Mouse (Mus musculus) right cerebral cortex, postnatal 36 days (tissue): ENCODE results near the gene Stoml1.

Experiments used
- DNase-seq, 2 experiments: peaks; one replicate each; pipeline ENCODE4 v3.0.0; 2022; ENCODE audit warnings: low spot score in 2 of 2, mixed read lengths in 1 of 2

The Stoml1 gene

DNA sequence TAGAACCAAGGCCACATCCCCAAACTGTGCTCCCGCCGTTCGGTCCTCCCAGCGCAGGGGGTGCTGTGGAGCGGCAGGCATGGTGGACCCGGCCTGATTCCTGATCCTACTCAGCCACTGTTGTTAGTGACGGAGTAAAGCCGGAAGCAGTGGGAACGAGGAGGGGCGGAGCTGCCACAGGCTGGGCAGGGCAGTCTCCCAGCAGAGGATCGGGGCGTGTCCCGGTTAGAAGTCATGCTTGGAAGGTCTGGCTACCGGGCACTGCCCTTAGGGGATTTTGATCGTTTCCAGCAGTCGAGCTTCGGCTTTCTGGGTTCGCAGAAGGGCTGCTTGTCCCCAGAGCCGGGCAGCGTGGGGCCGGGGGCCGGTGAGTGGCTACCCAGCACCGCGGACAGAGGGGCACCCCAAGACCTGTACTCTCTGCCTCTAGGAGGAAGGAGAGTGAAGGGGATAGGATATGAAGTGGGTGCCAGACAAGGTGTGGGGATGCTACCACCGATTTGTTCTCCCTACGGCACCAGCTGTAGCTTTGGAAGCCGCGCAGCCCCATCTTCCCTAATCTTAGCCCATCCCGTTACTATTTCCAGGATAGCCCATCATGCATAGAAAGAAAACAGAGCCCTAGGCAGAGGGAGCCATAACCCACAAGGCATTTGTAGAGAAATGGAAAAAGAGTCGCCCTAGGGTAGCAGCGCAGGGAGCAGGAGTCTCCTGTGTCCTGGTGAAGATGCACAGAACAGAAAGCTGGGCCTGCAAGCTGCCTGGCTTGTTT is at the start of gene Stoml1:
Gene Stoml1 (plus strand): TSS at position 132 of the 772 bp plus-strand sequence.
- peak; percentile 87 to 90 for DNase-seq

DNA sequence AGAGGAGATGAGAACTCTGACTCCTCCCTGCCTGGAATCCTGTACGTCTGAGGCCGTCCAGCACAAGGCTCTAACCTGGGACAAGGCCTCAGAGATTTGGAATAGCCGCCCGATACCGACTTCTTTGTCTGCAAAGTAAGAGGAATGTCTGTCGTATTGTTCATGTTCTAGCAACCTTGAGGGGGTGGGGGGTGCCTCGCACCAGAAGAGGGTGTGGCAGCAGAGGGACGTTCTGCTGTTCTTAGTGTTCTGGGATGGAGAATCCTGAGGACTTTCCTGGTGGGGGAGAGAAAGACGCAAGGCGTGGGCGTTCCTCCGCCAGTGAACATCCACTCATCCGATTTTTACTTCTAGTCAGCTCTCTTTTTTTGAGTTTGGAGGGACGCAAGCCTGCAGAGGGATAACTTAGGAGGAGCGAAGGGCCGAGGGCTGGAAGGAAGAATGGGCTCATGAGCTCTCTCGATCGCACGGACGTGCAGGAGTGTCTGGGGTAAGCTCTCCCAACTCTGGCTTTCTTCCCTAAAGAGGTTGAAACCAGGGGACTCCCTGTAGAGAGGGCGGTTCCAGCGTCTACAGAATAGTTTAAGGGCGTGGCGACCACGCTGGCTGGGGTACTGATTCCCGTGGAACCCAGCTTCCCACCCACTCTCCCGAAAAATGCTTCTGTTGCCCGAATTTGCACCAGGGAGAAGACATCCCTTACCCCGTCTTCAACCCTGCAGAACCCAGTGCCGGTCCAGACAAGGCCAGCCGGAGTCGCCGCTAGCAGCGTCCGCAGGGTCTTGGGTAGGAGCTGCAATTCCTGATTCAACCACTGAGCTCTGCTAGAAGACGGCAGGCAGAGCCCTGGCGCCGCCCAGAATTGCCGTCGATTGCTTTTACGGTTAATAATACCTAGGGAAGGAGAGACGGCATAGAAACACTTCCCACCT is 49.2 kb upstream of the Stoml1 start, which contains the start of the genes Islr and Islr2:
Gene Islr (minus strand): TSS at position 791 of the 932 bp plus-strand sequence.
Gene Islr2 (minus strand): TSS at position 804 of the 932 bp plus-strand sequence.
- peak in 1 of 2 experiments; percentile 41 for DNase-seq

DNA sequence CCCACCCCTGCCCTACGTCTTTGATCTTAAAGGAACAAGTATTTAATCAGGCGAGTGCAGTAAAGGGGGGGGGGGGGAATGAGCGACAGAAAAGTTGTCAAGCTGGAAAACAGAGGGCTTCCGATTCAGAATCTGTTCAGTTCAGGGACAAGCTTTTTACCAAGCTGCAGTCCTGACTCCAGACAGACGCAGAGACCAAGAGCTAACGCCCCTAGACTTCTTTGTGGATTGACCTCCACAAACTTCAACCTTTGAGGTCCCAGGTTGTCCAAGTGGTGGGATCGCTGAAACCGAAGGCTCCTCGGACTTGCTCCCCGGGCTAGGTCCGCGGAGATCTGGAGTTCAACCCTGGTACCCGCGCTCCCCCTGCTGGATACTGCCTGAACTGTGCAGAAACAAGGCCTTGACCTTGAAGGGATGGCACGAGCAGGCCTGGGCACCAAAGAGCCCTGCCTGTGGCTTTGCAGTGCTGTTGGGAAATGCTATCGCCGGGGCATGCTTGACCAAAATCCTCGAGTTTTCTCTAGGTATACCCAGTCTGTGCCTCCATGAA is 48.4 kb upstream of the Stoml1 start:
- DNase-seq, result peak in 1 of 2 experiments; percentile 70

DNA sequence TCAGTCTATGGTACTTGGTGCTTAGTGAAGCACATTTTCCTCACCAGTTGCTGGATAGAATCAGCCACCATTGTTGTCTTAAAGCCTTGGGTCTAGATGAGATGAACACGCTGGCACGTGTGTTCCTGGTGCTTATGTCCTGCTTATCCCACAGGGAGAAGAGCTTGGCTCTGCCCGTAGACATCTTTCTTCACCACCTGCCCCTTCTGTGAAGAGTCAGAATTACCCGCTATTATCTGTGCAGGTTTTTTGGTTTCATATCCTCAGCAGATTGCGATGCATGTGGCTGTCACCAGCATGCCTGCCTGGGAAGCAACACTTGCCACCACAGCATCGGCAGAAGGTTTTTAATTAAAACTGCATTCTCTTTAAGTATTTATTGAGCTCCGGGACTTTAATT is 47.0 kb upstream of the Stoml1 start:
- DNase-seq, result no peak

DNA sequence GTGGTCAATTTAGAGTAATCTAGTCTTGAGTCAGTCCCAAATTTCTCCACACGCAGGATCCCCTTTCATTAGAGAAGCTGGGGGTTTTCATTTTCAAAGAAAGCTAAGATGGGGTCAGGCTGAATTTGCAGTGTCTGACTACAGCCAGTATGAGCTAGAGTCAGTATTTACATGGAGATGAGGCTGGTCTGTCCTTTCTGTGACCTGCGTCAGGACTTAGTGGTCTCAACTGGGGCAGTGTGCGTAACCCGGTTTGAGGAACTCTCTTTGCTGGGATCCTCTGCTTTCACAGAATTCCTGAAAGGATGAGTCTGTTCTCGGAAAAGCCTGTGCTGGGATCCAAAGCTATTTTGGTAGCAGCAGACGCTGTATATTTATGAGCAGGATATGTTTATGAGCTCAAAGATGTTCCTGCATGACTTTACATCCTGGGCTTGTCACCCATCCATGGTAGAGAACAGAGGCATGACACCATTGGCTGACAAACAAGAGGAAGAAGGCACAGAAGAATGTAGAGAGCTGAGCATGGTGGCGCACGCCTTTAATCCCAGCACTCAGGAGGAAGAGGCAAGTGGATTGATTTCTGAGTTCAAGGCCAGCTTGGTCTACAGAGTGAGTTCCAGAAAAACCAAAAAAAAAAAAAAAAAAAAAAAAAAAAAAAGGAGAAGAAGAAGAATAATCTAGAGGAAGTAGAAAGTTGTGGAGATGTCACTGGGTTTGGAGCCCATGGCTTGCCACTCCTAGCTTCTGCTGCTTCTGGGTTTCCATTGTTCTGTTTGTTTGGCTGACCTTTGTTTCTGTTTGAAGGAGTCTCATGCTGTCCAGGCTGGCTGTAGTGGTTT is 43.3 kb upstream of the Stoml1 start:
- peak in 1 of 2 experiments; percentile 32 for DNase-seq

DNA sequence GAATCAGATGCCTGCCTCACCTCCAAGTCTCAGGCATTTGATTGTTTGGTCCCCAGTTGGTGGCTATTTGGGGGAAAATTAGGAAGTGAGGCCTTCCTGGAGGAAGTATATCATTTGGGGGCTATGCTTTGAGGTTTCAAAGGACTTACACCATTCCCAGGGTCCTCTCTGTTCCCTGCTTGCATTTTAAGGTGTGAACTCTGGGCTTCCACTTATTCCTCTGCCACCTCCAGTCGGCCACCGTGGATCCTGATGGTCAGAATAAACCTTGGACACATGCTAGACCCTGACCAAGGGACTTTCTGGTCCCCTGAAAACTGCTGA is 42.7 kb upstream of the Stoml1 start:
- no peak for DNase-seq

DNA sequence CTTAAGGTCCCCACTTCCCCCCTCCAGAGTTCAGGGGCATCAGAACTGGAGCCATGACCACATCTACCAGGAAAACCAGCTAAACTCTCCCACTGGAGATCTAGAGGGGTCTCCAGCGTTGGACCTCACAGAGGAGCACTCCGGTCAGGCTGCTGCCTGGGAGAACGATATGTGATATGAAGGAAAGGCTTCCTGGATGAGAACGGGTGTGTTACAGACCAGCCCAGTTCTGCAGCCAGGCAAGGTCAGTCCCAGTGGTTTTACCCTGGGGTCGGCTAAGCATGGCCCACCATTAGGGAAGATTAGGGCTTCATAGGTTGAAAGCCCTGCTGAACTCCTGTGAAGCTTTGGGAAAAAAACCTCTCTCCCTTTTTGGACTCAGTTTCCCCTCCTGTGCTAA is 39.6 kb upstream of the Stoml1 start:
- no peak for DNase-seq

DNA sequence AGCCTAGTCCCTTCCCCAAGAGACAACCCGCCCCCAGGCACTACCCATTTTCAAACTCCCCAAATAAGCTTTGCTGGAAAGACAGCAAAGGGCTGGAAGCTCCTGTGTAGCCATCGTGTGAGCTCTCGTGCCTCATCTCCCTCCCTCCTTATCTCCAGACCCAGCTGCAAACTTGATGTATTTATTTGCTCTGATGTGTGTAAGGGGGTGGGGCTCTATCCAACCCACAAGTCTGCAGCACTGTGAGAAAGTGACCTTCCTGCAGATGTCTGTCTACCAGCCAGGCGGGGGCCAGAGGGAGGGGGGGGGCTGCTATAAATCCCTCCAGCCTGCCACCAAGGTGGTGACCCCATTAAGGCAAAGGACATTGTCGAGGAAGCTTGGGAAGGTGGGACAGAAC is 39.1 kb upstream of the Stoml1 start:
- DNase-seq, result no peak

DNA sequence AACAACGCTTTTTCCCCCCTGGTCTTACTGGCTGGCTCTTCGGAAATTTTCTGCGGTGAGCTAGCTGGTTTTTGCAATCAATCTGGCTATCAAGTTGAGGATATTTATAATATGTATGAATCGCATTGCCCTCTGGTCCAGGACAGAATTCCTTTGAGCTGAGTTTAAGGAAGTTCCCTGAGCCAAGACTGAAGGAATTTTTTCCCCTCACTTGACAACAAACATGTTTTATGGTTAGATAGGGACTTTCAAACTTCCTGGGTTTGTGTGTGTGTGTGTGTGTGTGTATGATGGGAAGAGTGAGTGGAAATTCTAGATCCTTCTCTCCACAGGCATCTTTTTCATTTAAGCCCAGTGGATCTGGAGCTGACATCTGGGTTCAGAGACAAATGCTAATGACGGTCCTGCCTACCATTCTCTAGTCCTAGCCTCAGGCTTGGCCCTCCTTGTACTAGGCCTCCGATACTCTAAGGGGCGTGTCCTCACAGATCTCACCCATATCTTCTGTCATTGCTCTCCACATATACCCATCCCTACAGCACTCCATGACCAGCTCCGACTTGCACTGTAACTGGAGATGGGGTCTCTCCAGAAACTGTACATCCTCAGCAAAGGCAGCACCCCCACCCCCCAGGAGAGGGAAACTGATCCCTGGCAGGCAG is 38.3 kb upstream of the Stoml1 start:
- no peak for DNase-seq

DNA sequence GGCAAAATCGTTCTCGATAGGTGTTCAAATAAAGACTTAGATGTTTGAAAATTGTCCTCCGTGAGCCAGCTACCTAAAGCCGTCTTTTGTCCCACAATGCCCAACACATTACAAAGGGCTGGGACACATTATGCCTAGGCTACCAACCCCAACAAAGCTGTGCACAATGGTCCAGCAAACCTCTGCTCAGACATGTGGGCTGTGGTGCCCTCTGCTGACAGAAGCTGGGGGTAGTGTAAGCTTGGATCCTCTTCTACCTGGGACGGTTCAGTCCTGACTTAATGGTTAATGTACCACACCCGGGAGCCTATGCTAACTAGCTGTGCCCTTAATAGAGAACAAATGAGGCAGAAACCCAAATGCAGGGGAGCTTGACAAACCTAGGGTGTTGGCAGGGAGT is 36.6 kb upstream of the Stoml1 start:
- no peak for DNase-seq

DNA sequence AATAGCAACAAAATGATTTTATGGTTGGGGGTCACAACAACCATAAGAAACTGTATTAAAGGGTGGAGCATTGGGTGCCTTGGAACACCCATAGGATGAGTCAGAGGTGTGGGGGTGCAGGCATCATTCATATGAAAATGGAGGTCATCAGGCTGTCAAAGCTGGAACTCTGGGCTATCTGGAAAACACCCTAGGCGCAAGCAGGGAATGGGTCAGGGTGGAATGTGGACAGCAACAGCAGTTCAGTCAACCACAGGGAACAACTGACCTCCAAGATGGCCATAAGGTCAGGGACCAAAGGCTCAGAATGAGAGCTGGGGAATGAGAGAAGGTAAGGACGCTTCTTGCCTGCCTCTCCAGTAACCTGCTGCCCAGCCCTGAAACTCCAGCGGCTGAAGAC is 34.4 kb upstream of the Stoml1 start:
- no peak for DNase-seq

DNA sequence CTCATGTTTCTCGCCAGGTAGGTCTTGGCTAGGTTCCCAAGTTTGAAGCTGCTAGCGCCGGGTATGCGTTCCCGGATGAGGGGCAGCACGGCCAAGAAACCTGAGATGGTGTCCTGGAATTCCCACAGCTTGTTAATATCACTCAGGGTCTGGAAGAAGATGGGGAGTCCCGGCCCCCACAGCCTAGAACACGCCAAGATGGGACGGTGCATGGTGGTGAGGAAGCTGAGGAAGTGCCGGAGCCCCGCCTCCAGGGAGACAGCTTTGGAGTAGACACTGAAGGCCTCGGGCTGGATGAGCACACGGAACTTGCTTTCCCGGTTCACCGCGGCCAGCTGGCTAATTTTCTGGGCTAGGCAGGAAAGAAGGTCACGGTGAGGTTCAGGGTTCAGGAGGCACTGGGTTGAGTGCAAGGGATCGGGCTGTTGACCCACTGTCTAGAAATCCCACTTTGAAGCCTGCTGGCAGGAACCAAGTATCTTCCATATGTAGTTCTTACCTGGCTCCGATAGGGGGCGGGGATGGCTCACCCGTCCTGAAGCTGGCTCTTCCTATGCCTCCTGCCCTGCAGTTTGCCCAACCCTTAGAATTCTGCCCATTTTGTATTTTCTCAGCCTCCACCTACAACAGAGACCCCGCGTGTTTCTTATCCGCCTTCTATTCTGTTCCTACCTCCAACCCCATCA is 32.6 kb upstream of the Stoml1 start:
- DNase-seq, result no peak

DNA sequence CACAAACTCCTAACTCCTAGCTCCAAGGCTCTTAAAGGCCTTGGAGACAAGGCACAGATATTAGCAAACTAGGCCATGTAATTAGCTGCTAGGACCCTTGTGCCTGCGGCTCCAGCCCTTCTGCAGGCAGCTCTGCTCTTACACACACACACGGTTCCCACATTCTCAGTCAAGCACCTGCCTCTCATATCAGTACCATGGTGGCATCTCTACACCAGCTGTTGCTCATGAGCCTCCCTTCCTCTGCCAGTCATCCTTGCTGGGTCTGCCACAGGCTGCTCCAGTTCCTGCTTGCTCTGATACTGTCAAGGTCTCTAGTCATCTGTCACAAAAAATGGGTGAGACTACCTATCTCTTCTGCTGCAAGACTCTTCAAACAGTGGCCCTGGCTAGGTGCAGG is 28.6 kb upstream of the Stoml1 start:
- DNase-seq, result no peak

DNA sequence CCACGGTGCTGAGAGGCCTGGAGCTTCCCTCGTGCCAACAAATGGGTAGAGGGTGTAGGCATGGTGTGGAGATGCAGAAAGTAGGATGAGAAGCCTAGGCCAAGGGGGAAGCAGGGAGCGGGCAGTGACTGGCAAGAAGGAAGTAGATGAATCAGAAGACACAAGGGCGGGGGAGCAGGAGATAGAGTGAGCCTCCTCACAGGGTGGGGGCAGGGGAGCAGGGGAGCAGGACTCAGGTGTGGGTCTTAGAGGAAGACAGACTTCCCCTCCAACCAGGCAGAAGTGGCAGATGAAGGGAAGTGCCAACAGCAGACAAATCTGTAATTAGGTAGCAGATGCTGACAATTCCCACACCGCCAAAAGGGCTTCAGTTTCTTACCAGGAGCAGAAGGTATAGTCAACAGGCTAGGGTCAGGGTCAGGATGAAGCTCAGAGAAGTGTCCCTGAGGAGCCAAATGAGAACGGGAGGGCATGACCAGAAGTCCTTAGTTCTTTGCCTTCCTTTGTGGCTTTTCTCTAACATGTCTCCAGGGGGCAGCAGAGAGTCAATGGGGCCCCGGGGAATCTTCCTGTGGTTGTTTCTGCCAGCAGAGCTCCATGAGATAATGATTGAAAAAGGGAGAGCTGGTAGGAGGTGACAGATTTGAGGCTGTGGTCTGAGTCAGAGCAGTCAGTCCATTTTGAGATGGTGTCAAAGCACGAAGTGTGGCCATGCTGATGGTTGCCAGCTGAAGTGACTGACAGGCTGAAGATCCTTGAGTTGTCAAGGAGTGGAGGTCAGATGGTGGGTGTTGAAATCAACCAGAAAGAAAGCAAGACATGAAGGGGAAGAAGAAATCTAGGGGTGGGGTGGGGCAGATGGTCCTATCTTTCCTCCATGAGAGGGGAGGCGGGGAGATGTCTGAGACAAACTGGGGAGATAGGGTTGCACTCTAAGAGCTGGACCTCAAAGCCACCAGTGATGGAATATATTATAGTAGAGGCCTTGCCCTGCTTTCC is 26.8 kb upstream of the Stoml1 start:
- no peak for DNase-seq

DNA sequence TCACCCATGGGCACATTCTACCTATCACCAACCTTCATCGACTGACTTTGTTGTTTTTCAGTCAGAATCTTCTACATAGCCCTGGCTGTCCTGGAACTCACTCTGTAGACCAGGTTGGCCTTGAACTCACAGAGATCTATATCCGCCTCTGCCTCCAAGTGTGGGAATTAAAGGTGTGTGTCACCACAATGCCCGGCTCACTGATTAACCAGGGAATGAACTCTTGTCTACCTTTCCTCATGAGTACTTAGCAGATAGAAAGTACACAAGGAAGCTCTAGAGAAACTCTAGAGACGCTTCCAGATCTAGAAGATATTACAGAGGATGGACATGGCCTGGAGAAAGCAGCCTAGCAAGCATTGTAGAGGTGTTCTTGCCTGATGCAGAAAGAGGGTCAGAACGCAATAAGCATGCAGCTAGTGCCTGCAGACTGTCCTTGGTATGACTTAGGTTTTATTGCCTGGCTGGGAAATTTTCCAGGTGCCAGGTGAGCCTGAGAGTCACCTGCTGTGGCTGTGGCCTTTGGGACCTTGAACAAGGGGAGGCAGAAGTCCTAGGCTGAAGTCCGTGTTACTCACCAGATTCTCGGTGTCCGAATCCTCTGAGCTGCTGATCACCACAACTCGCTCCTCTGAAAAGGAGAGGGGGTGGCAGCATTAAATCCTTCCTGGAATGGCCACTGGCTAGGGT is 24.0 kb upstream of the Stoml1 start:
- no peak for DNase-seq

DNA sequence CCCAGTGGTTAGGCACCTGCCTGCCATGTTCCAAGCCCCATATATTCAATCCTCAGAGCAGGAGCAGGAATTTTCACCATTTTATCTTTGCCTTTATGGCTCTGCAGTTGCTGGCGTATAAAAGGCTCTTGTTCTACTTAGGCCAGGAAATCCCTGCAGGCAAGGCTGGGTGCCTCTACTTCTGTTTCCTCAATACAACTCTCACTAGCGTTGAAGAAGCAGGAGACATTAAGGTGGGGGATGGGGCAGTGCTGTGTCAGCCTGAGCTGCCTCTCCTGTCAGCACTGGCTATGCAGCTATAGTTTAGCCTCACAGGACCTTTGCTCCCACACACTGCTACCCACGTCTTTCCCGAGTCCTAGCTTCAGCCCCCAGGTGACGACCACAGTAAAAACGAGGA is 21.2 kb upstream of the Stoml1 start:
- DNase-seq, result no peak

DNA sequence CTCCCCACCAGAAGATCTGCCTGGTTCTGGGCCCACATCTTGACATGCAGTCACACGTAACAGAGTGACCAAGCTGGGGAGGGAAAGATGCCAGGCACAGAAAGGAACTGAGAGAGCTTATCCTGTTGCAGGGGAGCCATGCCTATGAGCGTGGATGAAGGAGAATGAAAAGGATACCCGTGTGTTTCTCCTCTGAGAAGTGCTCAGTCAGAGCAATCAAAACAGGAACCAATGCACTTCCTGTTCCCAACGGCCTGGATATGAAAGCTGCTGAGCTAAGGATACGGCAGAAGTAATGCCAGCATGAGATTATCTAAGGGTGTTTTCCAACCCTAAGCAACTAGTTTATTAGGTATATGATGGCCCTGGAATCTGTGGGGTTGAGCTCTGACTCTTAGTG is 20.6 kb upstream of the Stoml1 start:
- DNase-seq, result no peak

DNA sequence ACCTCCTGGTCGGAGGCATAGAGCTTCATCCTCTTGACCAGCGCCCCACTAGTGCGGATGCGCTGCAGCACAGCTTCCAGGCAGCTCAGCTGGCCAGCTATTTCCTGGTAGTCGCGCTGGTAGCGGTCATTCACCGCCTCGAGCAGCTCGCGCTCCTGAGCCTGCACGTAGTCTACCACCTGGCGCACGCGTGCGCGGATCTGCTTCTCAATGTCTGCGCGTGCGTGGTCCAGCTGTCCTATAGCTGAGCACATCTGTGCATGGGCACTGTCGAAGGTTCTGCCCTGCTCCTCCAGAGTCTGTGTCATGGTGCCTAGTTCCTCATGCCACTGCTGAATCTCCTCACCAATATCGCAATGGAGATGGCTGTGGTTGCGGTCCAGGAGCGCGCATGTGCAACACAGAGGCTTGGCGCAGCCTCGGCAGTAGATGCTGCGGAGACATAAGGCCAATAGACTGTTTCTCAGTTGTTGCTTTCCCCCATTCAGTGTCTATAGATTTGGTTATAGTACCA is 18.4 kb upstream of the Stoml1 start:
- DNase-seq, result no peak
